Mouse (Mus musculus) heart, adult 2 months (tissue): Measurements from ENCODE around the gene Slc39a11.
A peak's percentile ranks its signal among the peaks of the same experiment; 100 is the strongest.

Experiments used
- CTCF ChIP-seq: fragments of 200-600 bp; IDR thresholded peaks from 2 replicates; pipeline ENCODE4 v1.8.1; 2022; ENCODE audit warnings: antibody characterized with exemption, mild to moderate bottlenecking, moderate library complexity
- EP300 ChIP-seq: fragments of 200-500 bp; IDR thresholded peaks from 2 replicates; pipeline ENCODE4 v1.6.1; 2011; ENCODE audit warnings: low read depth, low read length, control low read depth; ENCODE audit not compliant: insufficient read depth
- POLR2A ChIP-seq: fragments of 200-500 bp; IDR thresholded peaks from 2 replicates; pipeline ENCODE4 v1.6.1; 2011; ENCODE audit warnings: mild to moderate bottlenecking, low read depth, low read length, control low read depth; ENCODE audit not compliant: insufficient read depth

DNA sequence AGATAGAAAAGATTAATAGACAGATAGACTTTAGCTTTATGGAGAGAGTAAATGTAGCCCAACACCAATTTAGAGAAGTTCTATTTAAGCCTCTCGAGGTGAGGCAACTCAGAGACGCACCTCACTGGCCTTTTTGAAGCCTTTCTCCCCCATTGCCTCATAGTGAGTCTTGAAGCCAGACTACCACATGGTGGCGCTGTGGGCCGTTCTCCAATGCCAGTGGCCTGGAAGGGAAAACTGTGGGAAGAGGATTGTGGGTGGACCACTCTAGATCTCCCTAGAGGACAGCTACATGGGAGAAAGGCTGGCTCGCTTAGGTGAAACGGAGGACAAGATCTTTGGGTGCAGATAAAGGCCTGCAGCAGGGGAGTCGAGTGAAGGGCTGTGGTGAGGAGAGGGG lies 353.7 kb downstream of the Slc39a11 start:
- TF ChIP-seq POLR2A (no peak), CTCF (peak; percentile 70), EP300 (no peak)
